Mouse (Mus musculus) CH12.LX (cell line): ENCODE measurements around the gene 2310061I04Rik. TPM values are rescaled to one million over a fixed set of nuclear protein-coding genes. Genes with fewer than 3 reads are reported as not detected.

Source experiments
- DNase-seq: peaks from one replicate; pipeline ENCODE4 v3.0.0-alpha.2; 2013; ENCODE audit errors: extremely low read depth
- H3K27ac ChIP-seq: 2 replicates; pipeline ENCODE4 v1.5.1; 2012; ENCODE audit warnings: low read depth, mild to moderate bottlenecking, control low read depth, moderate library complexity; ENCODE audit not compliant: insufficient read depth
- H3K27me3 ChIP-seq: replicated peaks from 2 replicates; pipeline ENCODE3; 2012; ENCODE audit warnings: inconsistent platforms
- H3K36me3 ChIP-seq, 2 experiments: replicated peaks in 1 of 2; 2 replicates each; pipeline versions ENCODE3 to v1.6.1; 2012; ENCODE audit warnings: inconsistent platforms in 1 of 2, low read length in 1 of 2, mild to moderate bottlenecking in 1 of 2, mixed read lengths in 1 of 2, moderate library complexity in 1 of 2; ENCODE audit not compliant: control insufficient read depth in 1 of 2, insufficient read depth in 1 of 2
- H3K4me1 ChIP-seq, 2 experiments: 2 replicates each; pipeline ENCODE4 v1.6.1; 2012; ENCODE audit warnings: inconsistent platforms in 1 of 2, moderate library complexity in 1 of 2; ENCODE audit not compliant: insufficient read depth in 2 of 2, control insufficient read depth in 1 of 2
- H3K4me2 ChIP-seq: 2 replicates; pipeline ENCODE4 v1.6.1; 2012; ENCODE audit warnings: low read depth, mild to moderate bottlenecking, control low read depth; ENCODE audit not compliant: poor library complexity, insufficient read depth, severe bottlenecking
- H3K4me3 ChIP-seq, 3 experiments: fragments of 150-350 bp in 1 of 3; sonication (generic) in 1 of 3; replicated peaks in 1 of 3; 2 replicates each; pipeline versions ENCODE3 to v1.5.1; 2011 to 2012; ENCODE audit warnings: low read depth in 2 of 3, low read length in 2 of 3, mild to moderate bottlenecking in 2 of 3, moderate library complexity in 2 of 3, control low read depth in 1 of 3, improper control_type of control experiment in 1 of 3, inconsistent platforms in 1 of 3, mixed read lengths in 1 of 3; ENCODE audit not compliant: poor library complexity in 1 of 3
- H3K79me2 ChIP-seq: replicated peaks from 2 replicates; pipeline ENCODE4 v1.6.1; 2012; ENCODE audit warnings: mild to moderate bottlenecking, moderate library complexity; ENCODE audit not compliant: control insufficient read depth, poor library complexity, insufficient read depth, severe bottlenecking; ENCODE audit errors: extremely low read depth
- H3K9ac ChIP-seq: 2 replicates; pipeline ENCODE4 v1.6.1; 2012; ENCODE audit warnings: low read depth, mild to moderate bottlenecking, control low read depth, moderate library complexity; ENCODE audit not compliant: insufficient read depth
- H3K9me3 ChIP-seq: replicated peaks from 2 replicates; pipeline ENCODE3; 2012; ENCODE audit warnings: low read length, inconsistent platforms, mixed read lengths
- BHLHE40 ChIP-seq: IDR thresholded peaks from 2 replicates; pipeline ENCODE4 v1.6.1; 2011; ENCODE audit warnings: mild to moderate bottlenecking, low read depth, low read length, improper control_type of control experiment
- CHD1 ChIP-seq: IDR thresholded peaks from 2 replicates; pipeline ENCODE4 v1.6.1; 2012; ENCODE audit warnings: low read depth, low read length, improper control_type of control experiment, inconsistent platforms
- CHD2 ChIP-seq: IDR thresholded peaks from 2 replicates; pipeline ENCODE4 v1.6.1; 2011; ENCODE audit warnings: low read length, improper control_type of control experiment
- CTCF ChIP-seq, 2 experiments: IDR thresholded peaks in 1 of 2; conservative IDR thresholded peaks in 1 of 2; 2 replicates each; pipeline ENCODE4 v1.5.1; 2011 to 2012; ENCODE audit warnings: low read depth in 2 of 2, low read length in 2 of 2, improper control_type of control experiment in 1 of 2, inconsistent platforms in 1 of 2, mild to moderate bottlenecking in 1 of 2, moderate library complexity in 1 of 2
- E2F4 ChIP-seq: IDR thresholded peaks from 2 replicates; pipeline ENCODE4 v1.6.1; 2011; ENCODE audit warnings: low read depth, low read length, improper control_type of control experiment; ENCODE audit not compliant: insufficient replicate concordance
- ELF1 ChIP-seq: IDR thresholded peaks from 2 replicates; pipeline ENCODE4 v1.6.1; 2014; ENCODE audit warnings: low read depth, mild to moderate bottlenecking, inconsistent platforms, low read length, improper control_type of control experiment
- EP300 ChIP-seq: IDR thresholded peaks from 2 replicates; pipeline ENCODE4 v1.6.1; 2011; ENCODE audit warnings: low read length, improper control_type of control experiment
- ETS1 ChIP-seq: conservative IDR thresholded peaks from 2 replicates; pipeline ENCODE4 v1.6.1; 2012; ENCODE audit warnings: low read depth, mild to moderate bottlenecking, inconsistent platforms, low read length, improper control_type of control experiment, moderate library complexity
- GABPA ChIP-seq: IDR thresholded peaks from 2 replicates; pipeline ENCODE4 v1.6.1; 2012; ENCODE audit warnings: low read depth, low read length, improper control_type of control experiment, inconsistent platforms; ENCODE audit not compliant: insufficient replicate concordance
- HCFC1 ChIP-seq: IDR thresholded peaks from 2 replicates; pipeline ENCODE4 v1.6.1; 2012; ENCODE audit warnings: low read depth, mild to moderate bottlenecking, inconsistent platforms, low read length, improper control_type of control experiment
- IRF4 ChIP-seq: IDR thresholded peaks from 2 replicates; pipeline ENCODE4 v1.6.1; 2014; ENCODE audit warnings: low read depth, mild to moderate bottlenecking, inconsistent platforms, low read length, improper control_type of control experiment
- JUN ChIP-seq: IDR thresholded peaks from 2 replicates; pipeline ENCODE4 v1.6.1; 2011; ENCODE audit warnings: low read depth, mild to moderate bottlenecking, low read length, improper control_type of control experiment, moderate library complexity; ENCODE audit not compliant: insufficient read depth
- JUND ChIP-seq: conservative IDR thresholded peaks from 2 replicates; pipeline ENCODE4 v1.6.1; 2011; ENCODE audit warnings: low read depth, low read length, improper control_type of control experiment
- KAT2A ChIP-seq: IDR thresholded peaks from 2 replicates; pipeline ENCODE4 v1.6.1; 2012; ENCODE audit warnings: low read length, improper control_type of control experiment, inconsistent platforms; ENCODE audit not compliant: insufficient replicate concordance
- MAFK ChIP-seq: IDR thresholded peaks from 2 replicates; pipeline ENCODE4 v1.6.1; 2011; ENCODE audit warnings: low read length, improper control_type of control experiment; ENCODE audit not compliant: insufficient replicate concordance
- MAX ChIP-seq: IDR thresholded peaks from 2 replicates; pipeline ENCODE4 v1.6.1; 2011; ENCODE audit warnings: low read length, improper control_type of control experiment
- MAZ ChIP-seq: IDR thresholded peaks from 2 replicates; pipeline ENCODE4 v1.6.1; 2012; ENCODE audit warnings: low read depth, mild to moderate bottlenecking, inconsistent platforms, low read length, improper control_type of control experiment, moderate library complexity
- MEF2A ChIP-seq: IDR thresholded peaks from 2 replicates; pipeline ENCODE4 v1.6.1; 2014; ENCODE audit warnings: low read depth, mild to moderate bottlenecking, inconsistent platforms, low read length, improper control_type of control experiment, borderline replicate concordance
- MXI1 ChIP-seq: IDR thresholded peaks from 2 replicates; pipeline ENCODE4 v1.6.1; 2011; ENCODE audit warnings: mild to moderate bottlenecking, low read depth, low read length, improper control_type of control experiment
- MYC ChIP-seq: IDR thresholded peaks from 2 replicates; pipeline ENCODE4 v1.6.1; 2011; ENCODE audit warnings: low read depth, mild to moderate bottlenecking, improper control_type of control experiment, low read length
- NELFE ChIP-seq: IDR thresholded peaks from 2 replicates; pipeline ENCODE4 v1.6.1; 2011; ENCODE audit warnings: low read depth, low read length, improper control_type of control experiment
- NRF1 ChIP-seq: IDR thresholded peaks from 2 replicates; pipeline ENCODE4 v1.6.1; 2014; ENCODE audit warnings: low read depth, mild to moderate bottlenecking, inconsistent platforms, low read length, improper control_type of control experiment, moderate library complexity
- PAX5 ChIP-seq: IDR thresholded peaks from 2 replicates; pipeline ENCODE4 v1.6.1; 2012; ENCODE audit warnings: low read length, inconsistent platforms, mixed read lengths
- POLR2A ChIP-seq: IDR thresholded peaks from 2 replicates; pipeline ENCODE4 v1.6.1; 2011; ENCODE audit warnings: low read depth, mild to moderate bottlenecking, improper control_type of control experiment, low read length
- POLR2AphosphoS2 ChIP-seq: IDR thresholded peaks from 2 replicates; pipeline ENCODE4 v1.6.1; 2011; ENCODE audit warnings: low read depth, low read length, improper control_type of control experiment
- RAD21 ChIP-seq: IDR thresholded peaks from 2 replicates; pipeline ENCODE4 v1.6.1; 2011; ENCODE audit warnings: low read depth, mild to moderate bottlenecking, low read length, improper control_type of control experiment, moderate library complexity
- RCOR1 ChIP-seq: conservative IDR thresholded peaks from 2 replicates; pipeline ENCODE4 v1.6.1; 2012; ENCODE audit warnings: low read depth, mild to moderate bottlenecking, inconsistent platforms, low read length, improper control_type of control experiment
- SIN3A ChIP-seq: IDR thresholded peaks from 2 replicates; pipeline ENCODE4 v1.6.1; 2012; ENCODE audit warnings: low read length, improper control_type of control experiment, inconsistent platforms
- SMC3 ChIP-seq: IDR thresholded peaks from 2 replicates; pipeline ENCODE4 v1.6.1; 2011; ENCODE audit warnings: low read depth, low read length, improper control_type of control experiment
- TBP ChIP-seq: conservative IDR thresholded peaks from 2 replicates; pipeline ENCODE4 v1.6.1; 2011; ENCODE audit warnings: low read depth, low read length, improper control_type of control experiment
- TCF12 ChIP-seq: IDR thresholded peaks from 2 replicates; pipeline ENCODE4 v1.6.1; 2014; ENCODE audit warnings: low read depth, mild to moderate bottlenecking, inconsistent platforms, low read length, improper control_type of control experiment
- UBTF ChIP-seq: IDR thresholded peaks from 2 replicates; pipeline ENCODE4 v1.6.1; 2012; ENCODE audit warnings: low read depth, mild to moderate bottlenecking, inconsistent platforms, low read length, improper control_type of control experiment, moderate library complexity
- USF1 ChIP-seq: IDR thresholded peaks from 2 replicates; pipeline ENCODE4 v1.6.1; 2014; ENCODE audit warnings: low read depth, mild to moderate bottlenecking, inconsistent platforms, low read length, improper control_type of control experiment
- USF2 ChIP-seq: conservative IDR thresholded peaks from 2 replicates; pipeline ENCODE4 v1.6.1; 2011; ENCODE audit warnings: low read depth, low read length, improper control_type of control experiment
- ZC3H11A ChIP-seq: IDR thresholded peaks from 2 replicates; pipeline ENCODE4 v1.6.1; 2012; ENCODE audit warnings: low read depth, mild to moderate bottlenecking, inconsistent platforms, low read length, improper control_type of control experiment
- ZKSCAN1 ChIP-seq: IDR thresholded peaks from 2 replicates; pipeline ENCODE4 v1.6.1; 2012; ENCODE audit warnings: low read depth, inconsistent platforms, low read length, improper control_type of control experiment, borderline replicate concordance
- ZMIZ1 ChIP-seq: IDR thresholded peaks from 2 replicates; pipeline ENCODE4 v1.6.1; 2012; ENCODE audit warnings: low read depth, mild to moderate bottlenecking, inconsistent platforms, low read length, improper control_type of control experiment
- ZNF384 ChIP-seq: IDR thresholded peaks from 2 replicates; pipeline ENCODE4 v1.6.1; 2012; ENCODE audit warnings: low read depth, low read length, improper control_type of control experiment, inconsistent platforms
- dilution Hi-C: fragments of 300-500 bp; cut with MboI; formaldehyde crosslinking; loops from 2 replicates; pipeline ENCODE4 v1.14.3; 2020; ENCODE audit warnings: low sequenced_read_pairs; ENCODE audit not compliant: extremely low pct_unique_long_range_greater_than_20kb, extremely low pct_ligation_motif_present
- in situ Hi-C: fragments of 300-500 bp; cut with MboI; formaldehyde crosslinking; loops from 3 replicates; pipeline ENCODE4 v1.14.3; 2019; ENCODE audit warnings: low sequenced_read_pairs, low pct_ligation_motif_present, low pct_unique_long_range_greater_than_20kb, mixed read lengths
- polyA plus RNA-seq: library from polyadenylated mRNA; unstranded; fragments of >175 nt; gene quantifications from 2 replicates; pipeline ENCODE4 v1.2.1, GENCODE M21; 2012; ENCODE audit warnings: low read depth; ENCODE audit not compliant: insufficient read length
- total RNA-seq, 2 experiments: library from RNA; depleted of rRNA; stranded (reverse); fragments of 300-350 nt in 1 of 2; fragments of >200 nt in 1 of 2; gene quantifications; 2 replicates each; pipeline ENCODE4 v1.2.3; 2012 to 2014

Gene 2310061I04Rik
- total and polyA plus RNA-seq, 3 experiments, result 5.7 to 46.4 (median 8.7) TPM

DNA sequence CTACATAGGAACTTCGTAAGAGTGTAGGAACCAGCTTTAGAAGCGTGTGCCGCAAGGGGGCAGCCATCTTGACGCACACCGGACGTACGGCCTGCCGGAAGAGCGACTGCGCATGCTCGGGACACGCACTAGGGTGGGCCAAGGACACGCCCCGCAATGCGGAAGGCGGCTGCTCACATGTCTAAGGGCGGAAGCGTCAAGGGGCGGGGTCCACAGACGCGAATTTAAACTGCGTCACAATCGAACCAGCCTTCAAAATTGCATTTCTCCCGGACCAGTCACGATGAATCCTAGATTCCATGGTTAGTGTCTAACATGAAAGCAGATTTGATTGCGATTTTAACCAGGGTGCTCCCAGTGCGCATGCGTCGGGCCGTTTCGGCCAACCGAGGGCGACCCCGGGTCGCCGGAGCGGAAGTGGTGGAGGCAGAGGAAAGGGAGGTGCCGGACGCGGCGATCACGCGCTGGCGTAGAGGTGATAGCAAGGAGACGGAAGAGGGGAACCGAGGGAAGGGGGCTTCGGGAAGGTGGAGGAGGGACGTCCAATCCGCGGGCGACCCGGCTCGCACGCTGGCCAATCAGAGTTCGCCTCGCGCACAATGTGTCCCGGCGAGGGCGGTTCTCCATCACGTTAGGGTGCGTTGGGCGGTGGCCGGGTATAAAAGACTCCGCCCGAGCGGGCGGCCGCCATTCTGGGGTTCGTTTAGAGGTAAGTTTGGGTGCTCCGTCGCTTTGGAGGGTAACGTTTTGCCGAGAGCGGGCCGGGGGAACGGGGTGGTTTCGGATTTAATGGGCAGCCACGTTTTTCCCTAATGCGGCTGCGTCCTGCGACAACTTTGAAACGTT lies 19.3 kb upstream of the 2310061I04Rik start, which contains the start of the genes Mrps18b and Ppp1r10:
Gene Mrps18b, minus strand, starts transcription at position 93 of the 846 bp plus-strand sequence.
Gene Ppp1r10, plus strand, starts transcription at position 138 of the 846 bp plus-strand sequence.
- peak within 1 kb of the TSS; percentile 100 for H3K9ac ChIP-seq
- H3K36me3 ChIP-seq, result peaks cover 31 to 63% of the 10 kb centered on the region in 2 experiments
- peak within 1 kb of the TSS; percentile 77 to 92 (median 89) for H3K4me3 ChIP-seq
- no peak for TF ChIP-seq JUN
- 0 out of 2 replicates have a peak, but pooled peaks have one; percentile 70 for TF ChIP-seq E2F4
- peak; percentile 45 for TF ChIP-seq BHLHE40
- peak; percentile 66; the same call in 1 of the 2 replicates for TF ChIP-seq CHD2
- peak; percentile 79 for TF ChIP-seq MAZ
- TF ChIP-seq POLR2AphosphoS2, result no peak; the same call in 1 of the 2 replicates
- no peak for TF ChIP-seq PAX5
- peak; percentile 63 for TF ChIP-seq MEF2A
- TF ChIP-seq MXI1, result peak; percentile 97
- TF ChIP-seq ZC3H11A, result no peak
- TF ChIP-seq UBTF, result no peak
- TF ChIP-seq TCF12, result peak; percentile 97
- peak; percentile 95 for TF ChIP-seq MAX
- TF ChIP-seq ZMIZ1, result peak; percentile 97
- TF ChIP-seq IRF4, result peak; percentile 53; the same call in 1 of the 2 replicates
- no peak for TF ChIP-seq JUND
- TF ChIP-seq USF2, result peak; percentile 28; the same call in 1 of the 2 replicates
- TF ChIP-seq RCOR1, result no peak
- TF ChIP-seq POLR2A, result peak; percentile 99
- TF ChIP-seq EP300, result no peak
- peak; percentile 98 for TF ChIP-seq ELF1
- TF ChIP-seq MYC, result peak; percentile 98
- peak; percentile 89 for TF ChIP-seq NRF1
- peak; percentile 98 for TF ChIP-seq TBP
- TF ChIP-seq CTCF (conservative IDR thresholded peaks at IDR 0.05 in 1 of 2, IDR thresholded peaks at IDR 0.05 in 1 of 2; ENCODE audit: low read depth in 2 of 2, low read length in 2 of 2), result peak in 1 of 2 experiments; percentile 42; a peak in 2 of 4 replicates
- TF ChIP-seq ZNF384, result no peak
- TF ChIP-seq ZKSCAN1, result no peak
- TF ChIP-seq SIN3A, result peak; percentile 95
- TF ChIP-seq USF1, result peak; percentile 59
- no peak for TF ChIP-seq RAD21
- peak; percentile 99 for TF ChIP-seq NELFE
- no peak for TF ChIP-seq SMC3
- TF ChIP-seq GABPA, result no peak
- TF ChIP-seq ETS1, result 0 out of 2 replicates have a peak, but pooled peaks have one; percentile 31
- peak; percentile 80 for TF ChIP-seq HCFC1
- peak; percentile 73; the same call in 1 of the 2 replicates for TF ChIP-seq KAT2A
- 0 out of 2 replicates have a peak, but pooled peaks have one; percentile 26 for TF ChIP-seq MAFK
- peak; percentile 11; the same call in 1 of the 2 replicates for TF ChIP-seq CHD1
- no peaks in the 10 kb centered on the region for H3K27me3 ChIP-seq
- H3K9me3 ChIP-seq, result no peaks in the 10 kb centered on the region
- DNase-seq, result peak; percentile 98
- in situ Hi-C loops, result no loop called here
- peak within 1 kb of the TSS; percentile 97 for H3K4me2 ChIP-seq
- dilution Hi-C loops, result no loop called here
- H3K79me2 ChIP-seq, result peaks cover 47% of the 10 kb centered on the region
- peak within 1 kb of the TSS; percentile 91 for H3K27ac ChIP-seq
- peaks cover 6 to 50% of the 10 kb centered on the region in 2 experiments; a peak in 3 of 4 replicates for H3K4me1 ChIP-seq
